Mouse (Mus musculus) megakaryocyte-erythroid progenitor cell, adult 5-6 weeks (primary cell): ENCODE results near the gene Rasal2. TPM values are rescaled to one million over a fixed set of nuclear protein-coding genes. Genes with fewer than 3 reads are reported as not detected.
A peak's percentile ranks its signal among the peaks of the same experiment; 100 is the strongest.

Source experiments
- ATAC-seq: replicated peaks from 2 replicates; pipeline ENCODE4 v1.8.0; 2016; ENCODE audit warnings: mild to moderate bottlenecking, inconsistent platforms; ENCODE audit not compliant: severe bottlenecking, poor library complexity, low FRiP score, low TSS enrichment
- total RNA-seq, 2 experiments: library from RNA; stranded (forward) in 1 of 2; stranded (reverse) in 1 of 2; fragments of 200-1000, 215-1000 nt in 1 of 2; fragments of >200 nt in 1 of 2; fragmentation: Nextera tagmentation in 1 of 2; gene quantifications; 2 replicates each; pipeline ENCODE4 v1.2.3; 2014 to 2017

Gene Rasal2
- total RNA-seq, 2 experiments from 2014 or later: 4.6 to 6.6 TPM

DNA sequence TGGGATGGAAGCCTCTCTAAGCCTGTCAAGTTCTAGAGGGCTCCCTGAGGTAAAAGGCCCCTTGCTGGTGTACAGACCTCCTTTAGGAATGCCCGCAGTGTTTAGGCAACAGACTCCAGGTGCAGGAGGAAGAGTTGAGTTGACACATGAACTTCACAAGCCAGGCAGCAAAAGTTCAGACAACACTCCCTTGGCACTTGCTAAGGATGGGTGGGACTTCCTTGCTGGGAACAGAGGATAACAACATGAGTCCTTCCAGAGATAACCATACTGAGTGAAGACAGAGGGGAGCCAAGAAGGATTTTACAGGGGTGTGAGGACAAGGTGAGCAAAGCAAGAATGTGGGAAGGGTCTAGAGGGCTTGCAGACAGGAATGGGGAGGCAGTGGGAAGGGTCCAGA is 319.8 kb downstream of the Rasal2 start:
- no peak for ATAC-seq

GRCm38 (mm10) chr1:157092140-157092539 is 320.3 kb downstream of the Rasal2 start:
- peak; percentile 81; the same call in 1 of the 2 replicates for ATAC-seq

DNA sequence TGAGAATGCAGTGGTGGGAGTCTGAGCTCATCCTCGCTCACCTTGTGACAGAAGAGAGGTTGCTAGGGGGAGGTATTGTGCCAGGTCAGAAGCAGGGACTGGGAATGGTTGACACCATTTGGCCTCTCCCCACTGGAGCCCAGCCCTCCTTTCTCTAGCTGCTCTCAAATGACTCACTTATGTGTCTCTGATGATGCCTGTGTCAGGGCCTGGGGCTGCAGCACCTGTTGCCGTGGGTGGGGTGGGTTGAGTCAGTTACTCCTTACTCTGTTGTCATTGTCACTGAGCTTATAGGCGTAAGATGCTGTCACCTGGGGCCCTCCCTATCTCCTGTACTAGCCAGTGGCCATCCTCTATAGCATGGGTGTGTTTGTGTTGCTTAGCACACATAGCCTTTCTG is 321.6 kb downstream of the Rasal2 start:
- no peak for ATAC-seq

DNA sequence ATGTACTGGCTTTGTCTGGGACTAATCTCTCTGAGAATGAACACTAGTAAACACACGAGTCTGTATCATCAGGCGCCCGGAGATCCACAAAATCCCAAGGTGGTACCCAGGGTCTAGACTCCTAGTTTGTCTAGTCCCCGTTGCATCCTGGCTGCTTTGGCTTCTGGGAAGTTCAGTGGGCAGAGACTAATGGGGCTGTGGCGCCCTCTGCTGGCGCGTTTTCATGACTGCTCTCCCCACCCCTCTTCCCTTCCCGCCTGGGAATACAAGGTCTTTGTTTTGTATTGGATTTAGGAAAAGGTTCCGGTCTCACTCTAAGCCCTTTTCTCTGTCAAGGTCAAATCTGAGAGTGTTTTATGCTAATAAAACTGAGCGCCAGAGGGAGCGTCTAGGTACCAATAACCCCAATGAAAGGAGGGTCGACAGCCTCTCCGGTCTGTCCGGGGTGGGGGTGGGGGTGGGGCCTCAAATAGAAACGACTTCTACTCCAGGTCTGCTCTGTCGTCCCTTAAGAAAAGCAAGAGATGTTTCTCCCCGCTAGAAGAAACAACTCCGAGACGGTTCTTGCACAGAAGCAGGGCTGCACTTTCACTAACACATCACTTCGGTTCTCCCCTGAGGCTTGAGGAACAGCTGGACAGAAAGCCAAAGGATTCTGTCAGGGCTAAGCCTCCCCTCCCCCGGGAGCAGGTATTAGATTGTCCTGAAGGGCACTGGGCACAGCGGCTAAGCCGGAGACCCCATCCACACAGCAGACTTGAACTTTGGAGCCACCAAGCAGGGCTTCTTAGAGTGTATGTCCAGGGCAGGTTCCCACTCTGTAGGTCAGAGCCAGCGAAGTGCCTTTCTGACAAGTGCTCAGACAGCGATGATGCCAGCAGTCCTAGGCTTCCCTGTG is 326.0 kb downstream of the Rasal2 start:
- ATAC-seq: peak; percentile 73

Other genes starting within 250 kb of the Rasal2 start
- gene Cryzl2, start 46.0 kb upstream of the Rasal2 start, total RNA-seq (2014; fragmentation: Nextera tagmentation): 13.6 and 24.1 TPM in 2 replicates
- 23.6 and 31.5 TPM in 2 replicates for gene Cryzl2, start 46.0 kb upstream of the Rasal2 start, total RNA-seq (2017)
- 0.45 TPM in 1 of 2 replicates, not detected in the other for gene Sec16b, start 94.1 kb upstream of the Rasal2 start, total RNA-seq (2014; fragmentation: Nextera tagmentation)
- not detected in 2 replicates for gene Sec16b, start 94.1 kb upstream of the Rasal2 start, total RNA-seq (2017)